Mouse (Mus musculus): ENCODE measurements around the gene Capn15. TPM values are rescaled to one million over a fixed set of nuclear protein-coding genes. Genes with fewer than 3 reads are reported as not detected.

Gene Capn15
- polyA plus RNA-seq, 1 experiment from 2014 or later: 9.9 TPM

DNA sequence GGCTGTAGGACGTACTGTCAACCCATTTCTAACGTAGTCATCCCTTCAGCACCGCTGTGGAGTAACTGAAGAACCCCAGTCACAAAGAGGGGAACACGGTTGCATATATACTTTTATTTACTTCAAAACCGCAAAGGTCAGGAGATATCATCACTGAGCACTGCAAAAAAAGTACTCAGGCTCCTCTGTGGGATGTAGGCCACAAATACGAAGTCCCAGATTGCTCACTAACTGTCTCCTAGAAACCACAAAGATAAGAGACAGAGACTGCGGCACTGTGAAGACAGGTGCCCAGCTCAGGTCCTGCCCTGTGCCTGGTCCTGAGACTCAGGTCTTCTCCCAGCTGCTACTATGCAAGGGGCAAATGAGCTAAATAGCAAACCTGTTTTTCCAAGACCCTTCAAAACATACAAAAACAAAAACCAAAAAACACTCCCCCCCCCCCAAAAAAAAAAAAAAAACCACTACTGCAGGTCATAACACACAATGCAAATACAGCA, 35.3 kb upstream of the Capn15 start:
- Histone ChIP-seq H3K4me2 (ENCODE audit: low read depth, low read length) (no peak overlapping the region), H3K27me3 (ENCODE audit: control insufficient read depth, insufficient read depth, low read depth, low read length) (no peaks in the 10 kb centered on the region), H3K36me3 (ENCODE audit: control insufficient read depth, insufficient read depth) (no peaks in the 10 kb centered on the region), H3K4me3 (ENCODE audit: low read depth, low read length) (no peak overlapping the region), H3K9me3 (replicated peaks; ENCODE audit: control insufficient read depth, low read length) (no peaks in the 10 kb centered on the region), H3K4me1 (ENCODE audit: control insufficient read depth, low read depth, low read length) (peaks cover 12% of the 10 kb centered on the region), H3K27ac (ENCODE audit: low read length) (no peak overlapping the region), H3K9ac (ENCODE audit: low read depth, low read length) (no peak overlapping the region)
- WGBS (ENCODE audit: insufficient replicate concordance): 41% methylated on average over 7 of the region's 7 CpGs
- no peak for ATAC-seq (ENCODE audit: low read depth)

GRCm38 (mm10) chr17:26018388-26018787, 32.8 kb upstream of the Capn15 start:
- no peaks in the 10 kb centered on the region for H3K27me3 ChIP-seq (ENCODE audit: control insufficient read depth, insufficient read depth, low read depth, low read length)
- no peak overlapping the region for H3K4me2 ChIP-seq (ENCODE audit: low read depth, low read length)
- H3K36me3 ChIP-seq (ENCODE audit: control insufficient read depth, insufficient read depth): no peaks in the 10 kb centered on the region
- H3K9me3 ChIP-seq (replicated peaks; ENCODE audit: control insufficient read depth, low read length): no peaks in the 10 kb centered on the region
- H3K9ac ChIP-seq (ENCODE audit: low read depth, low read length): no peak overlapping the region
- no peak overlapping the region for H3K4me3 ChIP-seq (ENCODE audit: low read depth, low read length)
- peaks cover 12% of the 10 kb centered on the region for H3K4me1 ChIP-seq (ENCODE audit: control insufficient read depth, low read depth, low read length)
- WGBS (ENCODE audit: insufficient replicate concordance): 57% methylated on average over 3 of the region's 3 CpGs
- ATAC-seq (ENCODE audit: low read depth): no peak
- H3K27ac ChIP-seq (ENCODE audit: low read length): no peak overlapping the region

DNA sequence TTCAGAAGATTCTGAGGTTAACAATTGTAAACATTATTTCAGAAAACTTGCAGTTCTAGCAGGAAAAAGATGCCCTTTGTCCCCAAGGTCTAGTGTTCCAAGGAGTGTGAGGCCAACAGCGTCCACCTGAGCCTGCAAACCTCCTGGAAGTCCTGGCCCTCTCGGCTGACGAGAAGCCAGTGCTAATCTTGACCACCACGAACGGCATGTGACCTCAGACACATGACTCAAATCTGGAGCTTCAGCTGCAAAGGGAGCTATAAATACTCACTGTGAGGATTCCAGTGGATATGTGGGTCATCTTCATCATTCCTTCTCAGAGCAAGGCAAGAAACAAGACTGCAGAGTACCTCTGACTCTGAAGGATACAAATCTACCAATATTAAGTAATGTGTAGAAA, 32.4 kb upstream of the Capn15 start:
- Histone ChIP-seq H3K9ac (ENCODE audit: low read depth, low read length) (no peak overlapping the region), H3K9me3 (replicated peaks; ENCODE audit: control insufficient read depth, low read length) (no peaks in the 10 kb centered on the region), H3K4me2 (ENCODE audit: low read depth, low read length) (no peak overlapping the region), H3K27me3 (ENCODE audit: control insufficient read depth, insufficient read depth, low read depth, low read length) (no peaks in the 10 kb centered on the region), H3K27ac (ENCODE audit: low read length) (no peak overlapping the region), H3K4me1 (ENCODE audit: control insufficient read depth, low read depth, low read length) (peaks cover 12% of the 10 kb centered on the region), H3K36me3 (ENCODE audit: control insufficient read depth, insufficient read depth) (no peaks in the 10 kb centered on the region), H3K4me3 (ENCODE audit: low read depth, low read length) (no peak overlapping the region)
- no peak for ATAC-seq (ENCODE audit: low read depth)
- 43% methylated on average over 5 of the region's 5 CpGs for WGBS (ENCODE audit: insufficient replicate concordance)

- peaks cover 9% of the 10 kb centered on the region for H3K4me1 ChIP-seq (ENCODE audit: control insufficient read depth, low read depth, low read length)
- no peaks in the 10 kb centered on the region for H3K9me3 ChIP-seq (replicated peaks; ENCODE audit: control insufficient read depth, low read length)
- H3K4me3 ChIP-seq (ENCODE audit: low read depth, low read length): no peak overlapping the region
- H3K27me3 ChIP-seq (ENCODE audit: control insufficient read depth, insufficient read depth, low read depth, low read length): no peaks in the 10 kb centered on the region
- no peak overlapping the region for H3K9ac ChIP-seq (ENCODE audit: low read depth, low read length)
- WGBS (ENCODE audit: insufficient replicate concordance): 66% methylated on average over 3 of the region's 3 CpGs
- no peak overlapping the region for H3K27ac ChIP-seq (ENCODE audit: low read length)
- no peaks in the 10 kb centered on the region for H3K36me3 ChIP-seq (ENCODE audit: control insufficient read depth, insufficient read depth)
- no peak overlapping the region for H3K4me2 ChIP-seq (ENCODE audit: low read depth, low read length)
- ATAC-seq (ENCODE audit: low read depth): no peak
These were observed 31.4 kb upstream of the Capn15 start for GRCm38 (mm10) chr17:26017021-26017420.

DNA sequence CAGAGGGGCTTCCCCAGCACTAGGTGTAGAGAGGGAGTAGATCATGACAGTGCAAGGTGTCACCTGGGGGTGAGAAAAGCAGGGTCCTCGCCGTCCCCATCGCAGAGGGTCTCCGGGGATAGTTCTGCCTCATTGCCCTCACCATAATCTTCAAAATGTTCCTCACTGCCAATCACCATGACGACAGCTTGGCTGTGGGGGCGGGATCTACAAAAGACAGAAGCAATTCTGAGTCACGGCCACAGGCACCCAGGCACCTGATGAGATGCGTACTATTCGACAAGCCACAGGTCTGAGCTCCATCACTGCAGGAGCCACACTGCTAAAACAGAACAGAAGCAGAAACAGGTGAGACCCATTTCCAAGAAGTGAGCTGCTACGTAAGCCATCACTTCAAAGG, 28.1 kb upstream of the Capn15 start:
- Histone ChIP-seq H3K27ac (ENCODE audit: low read length) (no peak overlapping the region), H3K36me3 (ENCODE audit: control insufficient read depth, insufficient read depth) (no peaks in the 10 kb centered on the region), H3K4me1 (ENCODE audit: control insufficient read depth, low read depth, low read length) (peaks cover 18% of the 10 kb centered on the region), H3K9me3 (replicated peaks; ENCODE audit: control insufficient read depth, low read length) (no peaks in the 10 kb centered on the region), H3K27me3 (ENCODE audit: control insufficient read depth, insufficient read depth, low read depth, low read length) (no peaks in the 10 kb centered on the region), H3K4me2 (ENCODE audit: low read depth, low read length) (no peak overlapping the region), H3K4me3 (ENCODE audit: low read depth, low read length) (no peak overlapping the region), H3K9ac (ENCODE audit: low read depth, low read length) (no peak overlapping the region)
- 67% methylated on average over 10 of the region's 10 CpGs for WGBS (ENCODE audit: insufficient replicate concordance)
- ATAC-seq (ENCODE audit: low read depth): no peak

GRCm38 (mm10) chr17:26011841-26012460, 26.4 kb upstream of the Capn15 start:
- Histone ChIP-seq H3K9ac (ENCODE audit: low read depth, low read length) (peak overlapping the region; percentile 44; the same call in 1 of the 2 replicates), H3K36me3 (ENCODE audit: control insufficient read depth, insufficient read depth) (no peaks in the 10 kb centered on the region), H3K4me2 (ENCODE audit: low read depth, low read length) (peak overlapping the region; percentile 74), H3K4me3 (ENCODE audit: low read depth, low read length) (peak overlapping the region; percentile 43), H3K27me3 (ENCODE audit: control insufficient read depth, insufficient read depth, low read depth, low read length) (no peaks in the 10 kb centered on the region), H3K9me3 (replicated peaks; ENCODE audit: control insufficient read depth, low read length) (no peaks in the 10 kb centered on the region), H3K4me1 (ENCODE audit: control insufficient read depth, low read depth, low read length) (peaks cover 18% of the 10 kb centered on the region), H3K27ac (ENCODE audit: low read length) (peak overlapping the region; percentile 69)
- peak; percentile 92 for ATAC-seq (ENCODE audit: low read depth)
- WGBS (ENCODE audit: insufficient replicate concordance): 3% methylated on average over 15 of the region's 15 CpGs

DNA sequence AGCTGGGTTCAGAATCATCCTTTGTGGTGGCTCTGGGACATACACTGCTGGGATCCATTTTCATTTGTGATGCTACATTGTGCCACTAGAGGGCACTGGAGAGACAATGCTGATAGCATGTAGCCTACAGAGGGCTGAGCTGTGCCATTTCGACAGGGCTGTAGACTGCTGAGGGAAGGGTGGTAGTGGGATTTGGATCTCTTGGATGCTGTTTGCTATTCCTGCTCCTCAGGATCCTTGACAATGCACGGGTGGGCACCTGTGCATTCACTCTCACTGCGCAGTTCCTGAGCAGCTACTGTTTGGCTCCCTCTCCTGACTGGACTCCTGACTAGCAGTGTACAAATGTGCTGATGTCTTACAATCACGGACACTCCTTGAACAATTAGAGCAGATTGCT, 23.9 kb upstream of the Capn15 start:
- Histone ChIP-seq H3K4me1 (ENCODE audit: control insufficient read depth, low read depth, low read length) (peaks cover 22% of the 10 kb centered on the region), H3K27me3 (ENCODE audit: control insufficient read depth, insufficient read depth, low read depth, low read length) (no peaks in the 10 kb centered on the region), H3K36me3 (ENCODE audit: control insufficient read depth, insufficient read depth) (no peaks in the 10 kb centered on the region), H3K4me3 (ENCODE audit: low read depth, low read length) (no peak overlapping the region), H3K27ac (ENCODE audit: low read length) (no peak overlapping the region), H3K9ac (ENCODE audit: low read depth, low read length) (no peak overlapping the region), H3K9me3 (replicated peaks; ENCODE audit: control insufficient read depth, low read length) (no peaks in the 10 kb centered on the region), H3K4me2 (ENCODE audit: low read depth, low read length) (no peak overlapping the region)
- peak; percentile 49 for ATAC-seq (ENCODE audit: low read depth)
- WGBS (ENCODE audit: insufficient replicate concordance): 22% methylated on average over 4 of the region's 4 CpGs

DNA sequence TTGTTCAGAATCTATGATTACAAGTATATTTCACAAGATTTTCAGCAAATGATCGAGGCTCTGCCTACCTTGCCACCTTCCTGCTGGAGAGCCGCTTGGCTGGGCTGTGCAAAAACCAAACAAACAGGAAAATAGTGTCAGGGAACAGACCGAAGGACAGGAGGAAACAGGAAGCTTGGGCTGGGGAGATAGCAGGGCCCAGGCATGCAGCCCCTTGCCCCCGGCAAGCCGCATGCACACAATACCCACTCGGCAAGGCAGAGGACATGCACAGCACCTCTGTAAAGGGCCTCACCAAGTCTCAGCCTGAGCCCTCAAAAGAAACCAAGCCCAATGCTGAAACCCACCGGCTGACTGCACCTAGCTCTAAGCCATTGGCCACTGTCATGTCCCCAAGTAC, 23.2 kb upstream of the Capn15 start:
- no peaks in the 10 kb centered on the region for H3K9me3 ChIP-seq (replicated peaks; ENCODE audit: control insufficient read depth, low read length)
- H3K9ac ChIP-seq (ENCODE audit: low read depth, low read length): no peak overlapping the region
- WGBS (ENCODE audit: insufficient replicate concordance): 21% methylated on average over 7 of the region's 7 CpGs
- H3K4me3 ChIP-seq (ENCODE audit: low read depth, low read length): no peak overlapping the region
- H3K27ac ChIP-seq (ENCODE audit: low read length): no peak overlapping the region
- ATAC-seq (ENCODE audit: low read depth): no peak
- no peak overlapping the region for H3K4me2 ChIP-seq (ENCODE audit: low read depth, low read length)
- peaks cover 22% of the 10 kb centered on the region for H3K4me1 ChIP-seq (ENCODE audit: control insufficient read depth, low read depth, low read length)
- no peaks in the 10 kb centered on the region for H3K27me3 ChIP-seq (ENCODE audit: control insufficient read depth, insufficient read depth, low read depth, low read length)
- H3K36me3 ChIP-seq (ENCODE audit: control insufficient read depth, insufficient read depth): no peaks in the 10 kb centered on the region

GRCm38 (mm10) chr17:26008331-26008730, 22.7 kb upstream of the Capn15 start:
- Histone ChIP-seq H3K4me2 (ENCODE audit: low read depth, low read length) (no peak overlapping the region), H3K36me3 (ENCODE audit: control insufficient read depth, insufficient read depth) (no peaks in the 10 kb centered on the region), H3K9me3 (replicated peaks; ENCODE audit: control insufficient read depth, low read length) (no peaks in the 10 kb centered on the region), H3K27ac (ENCODE audit: low read length) (no peak overlapping the region), H3K4me1 (ENCODE audit: control insufficient read depth, low read depth, low read length) (peaks cover 22% of the 10 kb centered on the region), H3K27me3 (ENCODE audit: control insufficient read depth, insufficient read depth, low read depth, low read length) (no peaks in the 10 kb centered on the region), H3K4me3 (ENCODE audit: low read depth, low read length) (no peak overlapping the region), H3K9ac (ENCODE audit: low read depth, low read length) (no peak overlapping the region)
- ATAC-seq (ENCODE audit: low read depth): no peak
